Mouse (Mus musculus) heart, postnatal 36 days (tissue): ENCODE data around the gene Fbh1. TPM values are rescaled to one million over a fixed set of nuclear protein-coding genes. Genes with fewer than 3 reads are reported as not detected.

ENCODE experiments used
- DNase-seq, 2 experiments: peaks; one replicate each; pipeline ENCODE4 v3.0.0; 2021 to 2022
- intact Hi-C: fragments of 180-260 bp; cut with DNase I; formaldehyde crosslinking; loops from one replicate; pipeline ENCODE4 v1.15.1; 2025
- total RNA-seq, 2 experiments: library from RNA; stranded (reverse); gene quantifications; 2 replicates each; pipeline ENCODE4 v1.2.3; 2021

Fbh1 gene
- total RNA-seq, result 10 to 100 TPM; 72.7 to 76.0 TPM

- intact Hi-C loops, result loop anchor here (5.0 kb wide), 3 partner anchors 70 to 640 kb away; partner anchors contain the start of genes Il15ra, Mindy3 and Rbm17
- peak; percentile 100 for DNase-seq
Measured at GRCm38 (mm10) chr2:11777091-11778068, at the start of gene Fbh1, which contains the start of gene Ankrd16. Fbh1 (minus strand) TSS chr2:11777582. Ankrd16 (plus strand) TSS chr2:11777876.

- intact Hi-C loops, result no loop called here
- no peak for DNase-seq
Measured at GRCm38 (mm10) chr2:11801299-11801930, 24.0 kb upstream of the Fbh1 start.

GRCm38 (mm10) chr2:11797930-11798364, 20.6 kb upstream of the Fbh1 start:
- intact Hi-C loops, result loop anchor here (5.0 kb wide), 1 partner anchor 74 kb away; no protein-coding TSS in a partner anchor
- DNase-seq, result no peak

GRCm38 (mm10) chr2:11794668-11795067, 17.3 kb upstream of the Fbh1 start:
- DNase-seq, result no peak
- intact Hi-C loops, result loop anchor here (5.0 kb wide), 1 partner anchor 78 kb away; no protein-coding TSS in a partner anchor

- no peak for DNase-seq
- intact Hi-C loops, result no loop called here
Measured at GRCm38 (mm10) chr2:11784159-11784558, 6.8 kb upstream of the Fbh1 start.

- peak; percentile 81 to 86 for DNase-seq
- intact Hi-C loops, result loop anchor here (5.0 kb wide), 3 partner anchors 71 to 639 kb away; partner anchors contain the start of genes Il15ra, Mindy3 and Rbm17
Measured at GRCm38 (mm10) chr2:11778087-11778823, 873 bp upstream of the Fbh1 start.

GRCm38 (mm10) chr2:11776415-11776814, 967 bp downstream of the Fbh1 start:
- intact Hi-C loops, result loop anchor here (5.0 kb wide), 3 partner anchors 69 to 641 kb away; partner anchors contain the start of genes Il15ra, Mindy3 and Rbm17
- no peak for DNase-seq

- intact Hi-C loops, result loop anchor here (5.0 kb wide), 3 partner anchors 68 to 642 kb away; partner anchors contain the start of genes Il15ra, Mindy3 and Rbm17
- no peak for DNase-seq
Measured at GRCm38 (mm10) chr2:11775121-11775520, 2.3 kb downstream of the Fbh1 start.

GRCm38 (mm10) chr2:11774426-11774825, 3.0 kb downstream of the Fbh1 start:
- intact Hi-C loops, result no loop called here
- no peak for DNase-seq

GRCm38 (mm10) chr2:11772401-11772800, 5.0 kb downstream of the Fbh1 start:
- intact Hi-C loops, result no loop called here

GRCm38 (mm10) chr2:11771701-11772100, 5.7 kb downstream of the Fbh1 start:
- no peak for DNase-seq
- intact Hi-C loops, result no loop called here

More at GRCm38 (mm10) chr2:11772401-11772800, 5.0 kb downstream of the Fbh1 start:
- DNase-seq, result no peak

- intact Hi-C loops, result no loop called here
- DNase-seq, result peak in 1 of 2 experiments; percentile 10
Measured at GRCm38 (mm10) chr2:11767161-11767545, 10.2 kb downstream of the Fbh1 start.

GRCm38 (mm10) chr2:11766485-11767160, 10.8 kb downstream of the Fbh1 start:
- intact Hi-C loops, result no loop called here
- DNase-seq, result no peak

- intact Hi-C loops, result no loop called here
- no peak for DNase-seq
Measured at GRCm38 (mm10) chr2:11765694-11766093, 11.7 kb downstream of the Fbh1 start.

- intact Hi-C loops, result no loop called here
- DNase-seq, result no peak
Measured at GRCm38 (mm10) chr2:11762541-11762940, 14.8 kb downstream of the Fbh1 start.

GRCm38 (mm10) chr2:11739516-11740051, 37.8 kb downstream of the Fbh1 start:
- intact Hi-C loops, result no loop called here
- DNase-seq, result no peak

- DNase-seq, result no peak
- intact Hi-C loops, result no loop called here
Measured at GRCm38 (mm10) chr2:11738794-11739193, 38.6 kb downstream of the Fbh1 start.

GRCm38 (mm10) chr2:11735853-11736252, 41.5 kb downstream of the Fbh1 start:
- intact Hi-C loops, result no loop called here
- DNase-seq, result no peak

GRCm38 (mm10) chr2:11732978-11733377, 44.4 kb downstream of the Fbh1 start:
- no peak for DNase-seq
- intact Hi-C loops, result no loop called here
